ENCODE assay signal across 9 mouse cellular contexts in the genomic region with DNA sequence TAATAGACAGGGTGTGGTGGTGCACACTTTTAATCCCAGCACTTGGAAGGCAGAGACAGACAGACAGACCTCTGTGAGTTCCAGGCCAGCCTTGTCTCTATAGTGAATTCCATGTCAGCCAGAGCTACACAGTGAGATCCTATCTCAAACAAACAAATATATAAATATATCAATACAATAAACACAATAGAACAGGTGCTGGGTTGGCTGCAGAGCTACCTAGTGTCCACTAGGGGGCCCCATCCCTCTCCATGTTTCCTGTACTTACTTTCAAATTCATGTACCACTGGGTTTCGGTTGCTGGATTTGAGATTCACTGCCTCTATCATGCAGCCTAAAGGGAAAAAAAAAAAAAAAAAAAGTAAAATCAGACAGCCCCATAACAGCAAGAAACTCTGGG. TPM values are rescaled to one million over a fixed set of nuclear protein-coding genes. Genes with fewer than 3 reads are reported as not detected.
DNase-seq lines count a peak whose midpoint lies in the region; ATAC-seq and TF ChIP-seq lines count a peak whose summit lies in the region.
"Had no signal": no experiment of that assay in that cellular context is flagged by ENCODE, and none has a peak within 500 bp of the region (broad histone marks: within the 10 kb centered on the region; RNA-seq: fewer than 3 reads in every experiment).

No protein-coding gene starts in this region.

- no peaks in the 10 kb centered on the region for H3K27me3 ChIP-seq in neural tube, embryonic 14.5 days (ENCODE audit: control insufficient read depth, insufficient read depth, low read length)

- H3K9ac ChIP-seq in neural tube, embryonic 14.5 days (replicated peaks; ENCODE audit: low read depth, low read length): no peak overlapping the region

- peak in 1 of 2 experiments; percentile 45 for DNase-seq in left cerebral cortex, adult 2 months (ENCODE audit: extremely low spot score in 1 of 2, low spot score in 2 of 2)
- DNase-seq in left cerebral cortex, adult 8-10 months (ENCODE audit: low spot score in 2 of 2): no peak
- DNase-seq in MEL-GATA-1-ER (ENCODE audit: extremely low read depth, low read depth): peak; percentile 50
- DNase-seq in cerebellum, adult 11-12 months: peak; percentile 31
- DNase-seq in left cerebral cortex, postnatal 14 days (ENCODE audit: low spot score in 2 of 2): peak; percentile 66 to 68
- DNase-seq in spleen, adult 12 weeks (ENCODE audit: low spot score): no peak

- WGBS in neural tube, embryonic 14.5 days: 37% methylated on average over 1 of the region's 1 CpGs

- H3K4me2 ChIP-seq in neural tube, embryonic 14.5 days (ENCODE audit: low read depth, low read length): no peak overlapping the region

- intact Hi-C loops in left cerebral cortex, adult 2 months (cut with DNase I): loop anchor here (1.0 to 2.0 kb wide), 2 partner anchors 70 to 221 kb away; no protein-coding TSS in a partner anchor
- intact Hi-C loops in left cerebral cortex, postnatal 14 days (cut with DNase I): loop anchor here (2.0 to 5.0 kb wide), 2 partner anchors 69 to 221 kb away; no protein-coding TSS in a partner anchor

- no peak overlapping the region for H3K4me3 ChIP-seq in left cerebral cortex, adult 2 months
- H3K4me3 ChIP-seq in neural tube, embryonic 14.5 days (ENCODE audit: low read depth, low read length): no peak overlapping the region

- H3K9me3 ChIP-seq in neural tube, embryonic 14.5 days (ENCODE audit: control insufficient read depth, low read length): no peaks in the 10 kb centered on the region

- H3K27ac ChIP-seq in left cerebral cortex, adult 2 months: no peak overlapping the region; the same call in 1 of the 2 replicates
- no peak overlapping the region for H3K27ac ChIP-seq in neural tube, embryonic 14.5 days (ENCODE audit: low read depth, low read length)
- H3K27ac ChIP-seq: macrophage had no signal

- peak; percentile 95 for TF ChIP-seq CTCF in left cerebral cortex, adult 2 months (IDR thresholded peaks at IDR 0.05)

- peak; percentile 57 for ATAC-seq in granulocyte monocyte progenitor cell, adult 5-6 weeks (replicated peaks; ENCODE audit: poor library complexity, severe bottlenecking)
- ATAC-seq in neural tube, embryonic 14.5 days (ENCODE audit: low read depth): peak; percentile 35; the same call in 1 of the 2 replicates

- H3K4me1 ChIP-seq in neural tube, embryonic 14.5 days (ENCODE audit: control insufficient read depth, insufficient read depth, low read length): peaks cover 8% of the 10 kb centered on the region

- peaks cover 20% of the 10 kb centered on the region for H3K36me3 ChIP-seq in neural tube, embryonic 14.5 days (ENCODE audit: control insufficient read depth, insufficient read depth, low read length)

RNA-seq across cellular contexts. Expression of a gene that starts 49.1 kb away (rescaled TPM):
- 10 to 100 TPM; 32.6 TPM for total RNA-seq in left cerebral cortex, adult 2 months (2021)
- total RNA-seq in left cerebral cortex, adult 8-10 months (2022): 10 to 100 TPM; 34.7 to 44.4 (median 38.4) TPM
- not detected in 2 replicates for total RNA-seq in granulocyte monocyte progenitor cell, adult 5-6 weeks (2014; fragmentation: Nextera tagmentation)
- total RNA-seq in granulocyte monocyte progenitor cell, adult 5-6 weeks (2017): 0.22 and 0.26 TPM in 2 replicates
- total RNA-seq in left cerebral cortex, postnatal 14 days (2021): 10 to 100 TPM; 24.1 to 26.9 TPM
- polyA plus RNA-seq in neural tube, embryonic 14.5 days (2014; fragmentation: Nextera tagmentation; extraction: Ambion mirVana): 36.1 and 49.7 TPM in 2 replicates
- polyA plus RNA-seq: macrophage had no signal

Comparison
In these comparisons a context has a peak if more than half of its experiments do, and no peak if none do; other contexts are left out.
1. DNase-seq: peak in MEL-GATA-1-ER (single experiment), cerebellum, adult 11-12 months (single experiment) and left cerebral cortex, postnatal 14 days (2 of 2); none in left cerebral cortex, adult 8-10 months (0 of 2) and spleen, adult 12 weeks (single experiment).
2. RNA of a gene that starts 49.1 kb away (total RNA-seq): 34.7 to 44.4 TPM in left cerebral cortex, adult 8-10 months, 32.6 TPM in left cerebral cortex, adult 2 months and 24.1 to 26.9 TPM in left cerebral cortex, postnatal 14 days; 0.22 to 0.26 TPM in granulocyte monocyte progenitor cell, adult 5-6 weeks; every median in the first group is over 10 times any median in the second.